Mouse (Mus musculus) C2C12 (cell line): Measurements from ENCODE around the gene Csmd2.

Experiments
- CTCF ChIP-seq: IDR thresholded peaks from one replicate; pipeline ENCODE4 v1.5.1; 2011; ENCODE audit not compliant: control insufficient read depth, insufficient read depth, insufficient read length
- MYOD1 ChIP-seq: IDR thresholded peaks from one replicate; pipeline ENCODE4 v1.6.1; 2011; ENCODE audit warnings: low read depth; ENCODE audit not compliant: control insufficient read depth, insufficient read length
- USF1 ChIP-seq: IDR thresholded peaks from one replicate; pipeline ENCODE4 v1.6.1; 2011; ENCODE audit warnings: low read depth, mild to moderate bottlenecking, control low read depth, moderate library complexity

- TF ChIP-seq USF1 (no peak), MYOD1 (no peak), CTCF (no peak)
Measured at GRCm38 (mm10) chr4:128330519-128330918, 342.9 kb downstream of the Csmd2 start.
